Mouse (Mus musculus) E14TG2a.4 (cell line): ENCODE measurements around the gene Pacrg.

ENCODE experiments used
- CTCF ChIP-seq: conservative IDR thresholded peaks from 2 replicates; pipeline ENCODE4 v1.5.1; 2014; ENCODE audit warnings: low read length
- NANOG ChIP-seq: IDR thresholded peaks from 2 replicates; pipeline ENCODE4 v1.6.1; 2014; ENCODE audit warnings: borderline replicate concordance, low read length, mixed read lengths
- POU5F1 ChIP-seq: IDR thresholded peaks from 2 replicates; pipeline ENCODE4 v1.6.1; 2014; ENCODE audit warnings: low read length, borderline replicate concordance

DNA sequence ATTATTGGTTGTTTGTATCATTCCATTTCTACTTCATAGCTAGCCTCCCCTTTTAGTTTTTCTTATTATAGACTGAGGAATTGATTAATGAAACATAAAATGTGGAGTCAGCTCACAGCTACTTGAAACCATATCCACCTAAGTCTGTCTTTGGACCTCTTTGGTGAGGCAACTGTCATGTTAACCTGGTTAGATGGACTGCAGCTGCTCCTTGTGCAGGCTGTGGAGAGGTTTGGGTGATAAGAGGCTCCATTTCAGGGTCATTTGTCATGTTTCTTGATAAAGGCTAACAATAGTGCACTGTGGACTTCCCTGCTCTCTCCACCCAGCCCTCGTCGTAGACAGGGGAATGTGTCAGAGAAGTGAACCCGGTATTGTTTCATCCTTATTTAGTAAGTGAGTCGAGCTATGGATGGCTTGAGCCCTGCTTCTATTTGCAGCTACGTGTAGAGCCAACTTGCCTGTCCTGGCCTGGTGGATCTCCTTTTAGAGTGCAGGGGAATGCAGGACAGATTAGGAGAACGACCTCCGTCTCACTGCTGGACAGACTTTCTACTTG lies 366.2 kb downstream of the Pacrg start:
- TF ChIP-seq CTCF = no peak
- TF ChIP-seq POU5F1 = no peak
- TF ChIP-seq NANOG = no peak
